Mouse (Mus musculus) kidney, postnatal 0 days (tissue): ENCODE data around the gene Mindy2. TPM values are rescaled to one million over a fixed set of nuclear protein-coding genes. Genes with fewer than 3 reads are reported as not detected.
"Not testable (repeated sequence)": the region's sequence is repeated elsewhere in the genome, so short reads cannot be mapped to it uniquely, and the experiment has no call there.

Experiments
- ATAC-seq: fragments of 200-750 bp; cut with Nextera tagmentation; replicated peaks from 2 replicates; pipeline ENCODE4 v1.8.0; 2017; ENCODE audit warnings: low read depth, moderate number of reproducible peaks, moderate TSS enrichment, moderate library complexity; ENCODE audit not compliant: low FRiP score
- DNase-seq: peaks from one replicate; pipeline ENCODE4 v3.0.0-alpha.2; 2016; ENCODE audit warnings: low spot score
- H3K27ac ChIP-seq: fragments of 300-500 bp; sonication (generic); 2 replicates; pipeline ENCODE4 v1.5.1; 2014; ENCODE audit warnings: mild to moderate bottlenecking
- H3K27me3 ChIP-seq: fragments of 300-500 bp; sonication (generic); 2 replicates; pipeline ENCODE4 v1.6.1; 2014; ENCODE audit warnings: low read length, mixed read lengths; ENCODE audit not compliant: insufficient read depth
- H3K36me3 ChIP-seq: fragments of 300-500 bp; sonication (generic); 2 replicates; pipeline ENCODE4 v1.6.1; 2014; ENCODE audit warnings: low read length, mixed read lengths; ENCODE audit not compliant: insufficient read depth
- H3K4me1 ChIP-seq: fragments of 300-500 bp; sonication (generic); replicated peaks from 2 replicates; pipeline ENCODE4 v1.6.1; 2014; ENCODE audit warnings: antibody characterized with exemption, low read length, mixed read lengths; ENCODE audit not compliant: insufficient read depth
- H3K4me2 ChIP-seq: fragments of 300-500 bp; sonication (generic); 2 replicates; pipeline ENCODE4 v1.6.1; 2014; ENCODE audit warnings: mild to moderate bottlenecking, low read length, moderate library complexity, mixed read lengths
- H3K4me3 ChIP-seq: fragments of 300-500 bp; sonication (generic); replicated peaks from 2 replicates; pipeline ENCODE4 v1.5.1; 2014; ENCODE audit warnings: low read depth, low read length
- H3K9ac ChIP-seq: fragments of 300-500 bp; sonication (generic); 2 replicates; pipeline ENCODE4 v1.6.1; 2014; ENCODE audit warnings: low read depth, low read length
- H3K9me3 ChIP-seq: fragments of 300-500 bp; sonication (generic); replicated peaks from 2 replicates; pipeline ENCODE4 v1.6.1; 2016; ENCODE audit warnings: low read length, inconsistent platforms, mixed read lengths
- CTCF ChIP-seq: IDR thresholded peaks from 2 replicates; pipeline ENCODE4 v1.5.1; 2016; ENCODE audit warnings: antibody characterized with exemption, low read depth, mild to moderate bottlenecking, moderate library complexity
- WGBS: fragments of 180-500 bp; shearing (Covaris S2); extraction: QIAGEN DNeasy Blood & Tissue Kit; methylation state at CpG from one replicate; pipeline ENCODE4 v1.1.7; 2014; 5-methylcytosine and 5-hydroxymethylcytosine counted together
- polyA plus RNA-seq: library from polyadenylated mRNA; unstranded; fragments of >200 nt; fragmentation: Nextera tagmentation; extraction: Ambion mirVana; gene quantifications from 2 replicates; pipeline ENCODE4 v1.2.1, GENCODE M21; 2015

Gene Mindy2
- polyA plus RNA-seq, 1 experiment from 2014 or later = 16.9 TPM

- no peak for ATAC-seq
- WGBS = 95% methylated on average over 2 of the region's 2 CpGs
- H3K27me3 ChIP-seq = no peaks in the 10 kb centered on the region
- no peak overlapping the region for H3K9ac ChIP-seq
- H3K4me1 ChIP-seq = no peaks in the 10 kb centered on the region
- no peak for TF ChIP-seq CTCF
- H3K27ac ChIP-seq = no peak overlapping the region
- no peak overlapping the region for H3K4me2 ChIP-seq
- H3K36me3 ChIP-seq = peaks cover 40% of the 10 kb centered on the region
- DNase-seq = no peak
- no peaks in the 10 kb centered on the region for H3K9me3 ChIP-seq
- H3K4me3 ChIP-seq = no peak overlapping the region
Measured at GRCm38 (mm10) chr9:70578123-70578522, 78.9 kb downstream of the Mindy2 start.

GRCm38 (mm10) chr9:70570351-70570750, 86.6 kb downstream of the Mindy2 start:
- no peaks in the 10 kb centered on the region for H3K9me3 ChIP-seq
- no peak overlapping the region for H3K9ac ChIP-seq
- no peak overlapping the region for H3K4me2 ChIP-seq
- no peak for TF ChIP-seq CTCF
- ATAC-seq (no peak), DNase-seq (no peak)
- H3K4me1 ChIP-seq = no peaks in the 10 kb centered on the region
- H3K4me3 ChIP-seq = no peak overlapping the region
- H3K27me3 ChIP-seq = no peaks in the 10 kb centered on the region
- H3K27ac ChIP-seq = no peak overlapping the region
- H3K36me3 ChIP-seq = peaks cover 23% of the 10 kb centered on the region
- WGBS = 87% methylated on average over 8 of the region's 8 CpGs

- Histone ChIP-seq H3K4me1 (no peaks in the 10 kb centered on the region), H3K4me3 (no peak overlapping the region), H3K27ac (no peak overlapping the region), H3K4me2 (no peak overlapping the region), H3K9ac (no peak overlapping the region), H3K9me3 (no peaks in the 10 kb centered on the region), H3K27me3 (no peaks in the 10 kb centered on the region), H3K36me3 (peaks cover 12% of the 10 kb centered on the region)
- DNase-seq = no peak
- TF ChIP-seq CTCF = no peak
- ATAC-seq = no peak
- 81% methylated on average over 5 of the region's 5 CpGs for WGBS
Measured at GRCm38 (mm10) chr9:70567651-70568050, 89.3 kb downstream of the Mindy2 start.

- no peak for TF ChIP-seq CTCF
- peaks cover 5% of the 10 kb centered on the region for H3K36me3 ChIP-seq
- H3K27me3 ChIP-seq = no peaks in the 10 kb centered on the region
- no peak for ATAC-seq
- WGBS = 93% methylated on average over 3 of the region's 3 CpGs
- H3K9ac ChIP-seq = no peak overlapping the region
- no peak for DNase-seq
- H3K4me2 ChIP-seq = no peak overlapping the region
- H3K27ac ChIP-seq = no peak overlapping the region
- no peak overlapping the region for H3K4me3 ChIP-seq
- H3K9me3 ChIP-seq = no peaks in the 10 kb centered on the region
- H3K4me1 ChIP-seq = no peaks in the 10 kb centered on the region
Measured at GRCm38 (mm10) chr9:70562825-70563224, 94.1 kb downstream of the Mindy2 start.

GRCm38 (mm10) chr9:70556796-70557195, 100.2 kb downstream of the Mindy2 start:
- H3K27ac ChIP-seq = no peak overlapping the region
- ATAC-seq (no peak), DNase-seq (no peak)
- 88% methylated on average over 5 of the region's 5 CpGs for WGBS
- peaks cover 8% of the 10 kb centered on the region; the same call in 1 of the 2 replicates for H3K36me3 ChIP-seq
- H3K27me3 ChIP-seq = no peaks in the 10 kb centered on the region
- peaks cover 7% of the 10 kb centered on the region; the same call in 1 of the 2 replicates for H3K9me3 ChIP-seq
- no peak overlapping the region for H3K9ac ChIP-seq
- no peaks in the 10 kb centered on the region for H3K4me1 ChIP-seq
- H3K4me3 ChIP-seq = no peak overlapping the region
- no peak overlapping the region for H3K4me2 ChIP-seq
- TF ChIP-seq CTCF = no peak

GRCm38 (mm10) chr9:70555431-70555830, 101.5 kb downstream of the Mindy2 start:
- DNase-seq = no peak

GRCm38 (mm10) chr9:70552233-70552632, 104.7 kb downstream of the Mindy2 start:
- peaks cover 14% of the 10 kb centered on the region; the same call in 1 of the 2 replicates for H3K36me3 ChIP-seq
- not testable (repeated sequence) for H3K4me3 ChIP-seq, H3K27ac ChIP-seq, H3K9ac ChIP-seq, H3K4me1 ChIP-seq, H3K9me3 ChIP-seq, H3K27me3 ChIP-seq, H3K4me2 ChIP-seq, DNase-seq, ATAC-seq
- 96% methylated on average over 2 of the region's 2 CpGs for WGBS

More at GRCm38 (mm10) chr9:70555431-70555830, 101.5 kb downstream of the Mindy2 start:
- Histone ChIP-seq H3K4me1 (no peaks in the 10 kb centered on the region), H3K4me3 (no peak overlapping the region), H3K9me3 (peaks cover 7% of the 10 kb centered on the region; the same call in 1 of the 2 replicates), H3K27ac (no peak overlapping the region), H3K4me2 (no peak overlapping the region), H3K36me3 (peaks cover 8% of the 10 kb centered on the region; the same call in 1 of the 2 replicates), H3K27me3 (no peaks in the 10 kb centered on the region), H3K9ac (no peak overlapping the region)
- TF ChIP-seq CTCF = no peak
- ATAC-seq = no peak
